Mouse (Mus musculus) frontal cortex, adult (tissue): Measurements from ENCODE around the gene Utp4.
"Not testable (repeated sequence)": the region's sequence is repeated elsewhere in the genome, so short reads cannot be mapped to it uniquely, and the experiment has no call there.

Experiments
- ATAC-seq: cut with Nextera tagmentation; 2 replicates; pipeline ENCODE4 v1.9.2; 2017; ENCODE audit warnings: mild to moderate bottlenecking, moderate library complexity, mixed read lengths; ENCODE audit not compliant: low TSS enrichment

Gene Utp4

GRCm38 (mm10) chr8:106905727-106906480 lies 12.5 kb downstream of the Utp4 start:
- peak; percentile 91 for ATAC-seq

- peak; percentile 16; the same call in 1 of the 2 replicates for ATAC-seq
Observed at GRCm38 (mm10) chr8:106906635-106907034, 13.2 kb downstream of the Utp4 start.

DNA sequence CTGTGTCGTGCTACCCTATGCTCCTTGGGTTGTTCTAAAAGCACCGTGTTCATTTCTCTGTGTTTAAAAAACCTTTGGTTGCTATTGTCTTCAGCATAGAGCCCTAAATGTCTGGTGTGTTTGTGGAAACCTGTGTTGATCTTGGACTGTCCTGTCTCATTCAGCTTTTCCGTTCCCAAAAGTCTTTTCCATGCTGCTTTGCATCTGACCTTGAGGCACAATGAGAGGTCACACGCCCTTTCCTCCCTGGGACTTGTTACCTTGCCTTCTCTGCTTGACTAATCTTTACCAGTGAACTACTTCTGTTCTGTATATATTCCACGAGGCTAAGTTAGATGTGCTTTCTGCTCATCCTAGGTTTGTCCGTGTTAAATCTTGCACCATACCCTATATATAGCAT lies 14.0 kb downstream of the Utp4 start:
- no peak for ATAC-seq

GRCm38 (mm10) chr8:106908291-106908690 lies 14.9 kb downstream of the Utp4 start:
- no peak for ATAC-seq

DNA sequence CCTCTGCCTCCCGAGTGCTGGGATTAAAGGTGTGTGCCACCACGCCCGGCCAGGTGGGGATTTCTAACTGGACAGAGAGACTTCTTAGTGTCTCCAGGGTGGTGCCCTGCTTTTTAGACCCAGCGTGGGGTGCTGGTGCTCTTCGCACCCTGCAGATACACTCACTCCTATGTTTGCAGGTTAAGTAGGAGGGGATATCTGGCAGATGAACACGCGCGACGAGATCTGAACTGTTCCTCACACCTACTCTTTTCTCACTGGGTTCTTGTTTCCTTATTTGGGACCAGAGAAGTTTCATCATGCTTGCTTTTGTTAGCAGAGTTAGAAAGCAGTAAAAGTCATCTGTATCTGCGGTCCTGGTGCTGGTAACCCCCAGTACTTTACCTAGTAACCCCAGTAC lies 20.2 kb downstream of the Utp4 start:
- ATAC-seq: peak; percentile 88

- ATAC-seq: peak; percentile 91
Observed at GRCm38 (mm10) chr8:106919721-106920394, 26.4 kb downstream of the Utp4 start.

GRCm38 (mm10) chr8:106920395-106920741 lies 26.9 kb downstream of the Utp4 start:
- ATAC-seq: no peak

GRCm38 (mm10) chr8:106924057-106924456 lies 30.6 kb downstream of the Utp4 start:
- ATAC-seq: no peak

GRCm38 (mm10) chr8:106924904-106925349 lies 31.5 kb downstream of the Utp4 start:
- peak; percentile 91 for ATAC-seq

GRCm38 (mm10) chr8:106925446-106925845 lies 32.0 kb downstream of the Utp4 start:
- ATAC-seq: no peak

DNA sequence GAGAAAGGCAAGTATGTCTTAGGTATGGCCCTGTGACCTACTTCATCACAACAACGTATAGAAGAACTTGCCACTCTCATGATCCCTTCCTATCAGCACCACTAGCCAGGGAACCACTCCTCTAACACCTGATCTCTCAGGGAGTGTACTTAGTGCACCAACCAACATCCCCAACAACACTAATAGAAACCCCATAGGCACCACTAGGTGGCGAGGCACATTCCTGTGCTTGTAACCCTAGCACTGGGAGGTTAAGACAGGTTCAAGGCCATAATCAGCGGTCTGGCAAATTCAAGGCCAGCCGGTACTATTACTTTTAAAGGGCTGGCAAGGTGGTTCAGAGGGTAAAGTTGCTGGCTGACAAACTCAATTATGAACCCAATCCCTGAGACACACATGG lies 33.8 kb downstream of the Utp4 start:
- no peak for ATAC-seq

DNA sequence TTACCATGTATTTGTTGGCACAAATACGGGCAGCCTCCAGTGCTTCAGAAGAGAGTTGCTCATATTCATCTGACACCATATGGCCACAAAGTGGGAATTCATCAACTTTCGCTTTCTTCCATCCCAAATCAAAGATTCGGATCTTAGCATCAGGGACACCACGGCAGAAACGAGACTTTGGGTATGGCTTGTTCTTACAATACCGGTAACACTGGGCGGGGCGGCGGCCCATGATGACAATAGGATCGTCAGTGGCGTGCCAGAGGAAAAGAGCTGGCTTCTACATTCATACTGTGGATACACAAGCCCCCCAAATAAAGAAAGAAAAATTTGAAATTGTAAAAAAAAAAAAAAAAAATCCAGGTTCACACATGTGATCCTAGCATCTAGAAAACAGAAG lies 34.7 kb downstream of the Utp4 start:
- ATAC-seq: not testable (repeated sequence)

GRCm38 (mm10) chr8:106929155-106929913 lies 35.9 kb downstream of the Utp4 start:
- no peak for ATAC-seq

DNA sequence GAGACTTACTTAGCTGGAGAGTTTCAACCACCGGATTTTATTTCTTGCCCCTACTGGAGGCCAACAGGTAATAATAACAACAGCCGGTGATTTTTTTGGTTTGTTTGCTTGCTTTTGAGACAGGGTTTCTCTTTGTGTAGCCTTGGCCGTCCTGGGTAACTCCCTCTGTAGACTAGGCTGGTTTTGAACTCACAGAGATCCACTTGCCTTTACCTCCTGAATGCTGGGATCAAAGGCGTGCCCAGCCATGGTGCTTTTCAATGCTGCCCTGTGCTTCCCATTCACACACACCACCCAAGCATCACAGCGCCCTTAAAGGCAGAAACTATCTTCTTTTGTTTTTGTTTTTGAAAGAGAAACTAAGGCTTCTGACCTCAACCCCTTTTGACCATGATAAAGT lies 36.5 kb downstream of the Utp4 start:
- ATAC-seq: no peak

DNA sequence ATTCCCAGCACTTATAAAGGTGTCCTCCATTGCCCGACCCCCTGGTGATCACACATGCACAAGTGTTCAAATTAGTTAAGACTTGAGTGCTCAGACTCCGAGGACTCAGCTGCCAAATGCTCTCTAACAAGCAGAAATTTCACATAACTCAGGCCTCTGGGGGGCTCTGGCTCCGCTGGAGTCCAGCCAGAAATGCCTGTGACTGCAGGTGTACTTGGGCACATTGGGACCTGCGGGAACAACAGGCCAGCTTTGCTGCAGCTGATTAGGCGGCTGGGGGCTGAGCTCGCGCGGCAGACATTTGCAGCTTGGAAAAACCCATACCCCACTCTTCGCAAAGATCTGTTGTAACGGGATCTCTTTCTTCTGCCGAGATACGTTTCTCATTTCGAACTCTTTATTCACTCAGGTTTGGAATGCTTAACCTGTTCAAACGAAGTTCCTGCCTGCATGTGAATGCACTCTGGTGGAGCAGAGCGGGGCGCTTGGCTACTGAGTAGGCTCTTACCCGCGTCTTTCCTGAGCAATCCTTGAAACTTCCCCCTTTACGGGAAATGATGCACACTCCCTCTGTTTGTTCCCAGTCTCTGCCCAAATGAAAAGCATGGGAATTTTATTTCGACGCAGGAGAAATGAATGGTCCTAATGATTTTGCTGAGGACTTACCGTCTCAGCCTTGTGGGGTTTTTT lies 39.1 kb downstream of the Utp4 start:
- no peak for ATAC-seq

DNA sequence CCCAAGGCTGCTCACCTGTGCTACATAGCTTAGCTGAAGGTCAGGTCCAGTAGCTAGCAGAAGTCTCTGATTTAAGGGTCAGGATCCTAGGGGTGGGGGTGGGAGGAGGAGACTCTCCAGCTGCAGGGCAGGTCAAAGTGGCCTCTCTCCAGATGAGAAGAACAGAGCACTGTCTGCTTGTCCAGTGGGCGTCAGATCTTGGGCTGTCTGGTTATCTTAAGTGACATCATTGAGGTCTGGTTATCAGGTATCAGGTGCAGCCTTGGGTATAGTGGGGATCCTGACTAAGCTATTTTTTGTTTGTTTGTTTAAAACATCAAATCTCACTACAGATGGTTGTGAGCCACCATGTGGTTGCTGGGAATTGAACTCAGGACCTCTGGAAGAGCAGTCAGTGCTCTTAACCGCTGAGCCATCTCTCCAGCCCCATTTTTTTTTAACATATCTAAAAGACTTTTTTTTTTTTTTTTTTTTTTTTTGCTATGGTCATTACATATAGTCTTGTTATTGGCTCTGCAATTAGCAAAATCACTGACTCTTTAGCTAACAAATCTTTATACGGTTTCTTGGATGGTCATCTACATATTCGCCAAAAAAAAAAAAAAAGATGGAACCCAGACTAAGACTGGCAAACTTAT lies 40.2 kb downstream of the Utp4 start:
- no peak for ATAC-seq

DNA sequence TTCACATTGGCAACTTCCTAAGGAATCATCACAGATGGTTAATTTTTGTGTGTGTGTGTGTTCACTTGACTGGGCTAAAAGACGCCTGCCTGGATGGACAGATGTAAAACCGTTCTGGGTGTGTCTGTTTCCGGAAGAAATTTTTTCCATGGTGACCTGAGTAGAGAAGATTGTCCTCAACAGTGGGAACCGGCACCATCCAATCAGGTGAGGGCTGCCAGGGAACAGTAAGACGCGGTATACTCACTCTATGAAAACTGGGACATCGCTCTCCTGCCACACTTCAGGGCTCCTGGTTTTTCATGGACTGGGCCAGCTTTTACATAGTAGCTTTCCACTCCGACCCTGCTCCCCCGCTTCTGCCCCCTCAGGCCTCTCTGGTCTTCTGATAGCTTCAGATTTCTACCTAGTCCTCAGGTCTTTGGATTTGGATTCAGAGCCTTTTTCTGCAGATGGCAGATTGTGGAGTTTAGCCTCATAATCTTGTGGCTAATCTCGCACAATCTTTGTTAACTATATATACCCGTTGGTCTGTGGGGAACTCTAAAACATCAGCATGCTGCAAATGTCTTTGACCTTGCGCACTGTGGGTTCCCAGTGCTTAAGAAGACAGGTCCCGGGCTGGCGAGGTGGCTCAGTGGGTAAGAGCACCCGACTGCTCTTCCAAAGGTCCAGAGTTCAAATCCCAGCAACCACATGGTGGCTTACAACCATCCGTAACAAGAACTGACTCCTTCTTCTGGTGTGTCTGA lies 41.0 kb downstream of the Utp4 start:
- ATAC-seq: no peak

GRCm38 (mm10) chr8:106935324-106935869 lies 42.0 kb downstream of the Utp4 start, which contains the start of gene Sntb2:
Gene Sntb2 (plus strand): TSS chr8:106935750.
- peak; percentile 60 for ATAC-seq

DNA sequence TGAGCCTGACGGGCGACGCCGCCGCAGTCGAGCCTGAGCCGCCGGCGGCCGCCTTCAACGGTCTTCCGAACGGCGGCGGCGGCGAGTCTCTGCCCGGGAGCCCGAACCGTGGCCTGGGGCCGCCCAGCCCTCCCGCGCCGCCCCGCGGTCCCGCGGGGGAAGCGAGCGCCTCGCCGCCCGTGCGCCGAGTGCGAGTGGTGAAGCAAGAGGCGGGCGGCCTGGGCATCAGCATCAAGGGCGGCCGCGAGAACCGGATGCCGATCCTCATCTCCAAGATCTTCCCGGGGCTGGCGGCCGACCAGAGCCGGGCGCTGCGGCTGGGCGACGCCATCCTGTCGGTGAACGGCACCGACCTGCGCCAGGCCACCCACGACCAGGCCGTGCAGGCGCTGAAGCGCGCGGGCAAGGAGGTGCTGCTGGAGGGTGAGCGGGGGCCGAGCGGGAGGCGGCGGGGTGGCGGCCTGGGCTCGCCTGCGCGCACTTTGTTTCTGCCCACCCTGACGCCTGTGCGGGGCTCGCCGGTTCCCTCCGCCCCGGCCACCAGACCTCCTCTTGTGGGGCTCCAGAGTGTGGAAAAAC lies 42.6 kb downstream of the Utp4 start:
- peak; percentile 33 for ATAC-seq

DNA sequence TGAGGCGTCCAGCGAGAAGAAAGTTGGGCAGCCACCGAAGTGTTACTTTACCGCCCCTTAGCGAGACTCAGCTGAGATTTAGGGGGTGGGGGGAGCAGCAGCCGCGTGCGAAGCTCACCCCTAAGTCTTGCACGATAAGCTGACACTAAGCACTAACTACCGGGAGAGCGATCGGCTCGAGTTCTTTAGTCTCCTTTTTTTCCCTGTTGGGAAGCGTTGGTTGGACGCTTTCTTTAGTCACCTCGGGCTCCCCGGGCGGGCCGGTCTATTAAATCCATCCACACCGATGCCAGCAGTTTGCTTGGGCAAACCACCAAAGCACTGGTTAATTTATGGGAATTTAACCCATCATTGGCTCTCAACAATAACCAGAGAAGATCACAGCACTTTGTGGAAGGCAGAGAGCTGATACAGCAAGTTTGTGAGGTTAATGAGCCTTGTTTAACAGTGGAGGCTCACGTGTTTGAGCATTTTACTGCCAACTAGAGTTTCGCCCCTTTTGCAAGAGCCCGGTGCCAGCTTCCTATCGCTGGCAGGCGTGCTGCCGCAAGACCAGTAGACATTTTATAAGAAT lies 43.1 kb downstream of the Utp4 start:
- peak; percentile 7 for ATAC-seq
